Mouse (Mus musculus): ENCODE data around the gene Polr2i. TPM values are rescaled to one million over a fixed set of nuclear protein-coding genes. Genes with fewer than 3 reads are reported as not detected.
"Not testable (repeated sequence)": the region's sequence is repeated elsewhere in the genome, so short reads cannot be mapped to it uniquely, and the experiment has no call there.

Gene Polr2i
- total and polyA plus RNA-seq, 3 experiments: 23.0 to 79.0 (median 58.7) TPM

DNA sequence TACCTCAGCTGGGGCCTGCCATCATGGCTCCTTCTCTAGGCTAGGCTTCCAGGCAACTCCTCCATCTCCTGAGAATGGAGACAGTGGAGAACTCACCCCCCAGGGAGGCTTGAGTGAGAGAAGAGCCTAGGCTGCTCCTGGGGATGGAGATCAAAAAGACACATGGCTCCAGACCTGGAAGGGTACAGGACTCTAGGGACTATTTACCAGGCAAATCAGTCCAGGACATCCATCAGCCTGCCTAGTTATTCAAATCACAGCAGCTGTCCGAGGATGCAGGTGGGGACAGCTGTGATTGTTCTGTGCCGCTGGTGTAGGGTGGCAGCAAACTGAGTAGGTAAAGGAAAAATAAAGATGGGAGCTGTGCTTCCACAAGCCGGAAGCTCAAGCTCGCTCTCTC lies 3.9 kb downstream of the Polr2i start, which contains the start of gene Ovol3:
Gene Ovol3, minus strand, starts transcription at position 101 of the 400 bp plus-strand sequence.
- Histone ChIP-seq H3K36me3 (replicated peaks) (peaks cover 47% of the 10 kb centered on the region), H3K4me3 (ENCODE audit: low read depth, low read length) (no peak within 1 kb of the TSS), H3K27me3 (ENCODE audit: insufficient read depth, low read length) (no peaks in the 10 kb centered on the region), H3K9me3 (replicated peaks) (no peaks in the 10 kb centered on the region), H3K4me1 (ENCODE audit: insufficient read depth, low read depth, low read length) (peaks cover 33% of the 10 kb centered on the region)
- TF ChIP-seq GATA2 (IDR thresholded peaks at IDR 0.05; ENCODE audit: borderline replicate concordance, low read depth, low read length) (no peak), TAL1 (conservative IDR thresholded peaks at IDR 0.05; ENCODE audit: low read depth, low read length) (no peak), CTCF (IDR thresholded peaks at IDR 0.05; ENCODE audit: low read depth, low read length) (no peak), GATA1 (IDR thresholded peaks at IDR 0.05; ENCODE audit: borderline replicate concordance, low read length) (no peak)
- DNase-seq (ENCODE audit: low spot score): no peak
- no peak for ATAC-seq (ENCODE audit: extremely low read depth, insufficient number of reproducible peaks, low FRiP score, poor library complexity, severe bottlenecking)

- not testable (repeated sequence) for H3K9me3 ChIP-seq (replicated peaks); H3K27me3 ChIP-seq (ENCODE audit: insufficient read depth, low read length); DNase-seq (ENCODE audit: low spot score); H3K4me3 ChIP-seq (ENCODE audit: low read depth, low read length); ATAC-seq (ENCODE audit: extremely low read depth, insufficient number of reproducible peaks, low FRiP score, poor library complexity, severe bottlenecking)
- Histone ChIP-seq H3K4me1 (ENCODE audit: insufficient read depth, low read depth, low read length) (peaks cover 22% of the 10 kb centered on the region), H3K36me3 (replicated peaks) (peaks cover 64% of the 10 kb centered on the region)
These were observed 5.6 kb downstream of the Polr2i start for GRCm38 (mm10) chr7:30237374-30237773.

GRCm38 (mm10) chr7:30251956-30252954 lies 20.5 kb downstream of the Polr2i start:
- H3K9me3 ChIP-seq (replicated peaks): no peaks in the 10 kb centered on the region
- H3K27me3 ChIP-seq (ENCODE audit: insufficient read depth, low read length): no peaks in the 10 kb centered on the region
- H3K4me3 ChIP-seq (ENCODE audit: low read depth, low read length): no peak overlapping the region
- H3K4me1 ChIP-seq (ENCODE audit: insufficient read depth, low read depth, low read length): 0 out of 2 replicates have a peak, but pooled peaks cover 3% of the 10 kb centered on the region
- DNase-seq (ENCODE audit: low spot score): no peak
- TF ChIP-seq GATA1 (IDR thresholded peaks at IDR 0.05; ENCODE audit: borderline replicate concordance, low read length) (no peak), POLR2AphosphoS5 (IDR thresholded peaks at IDR 0.05; ENCODE audit: insufficient replicate concordance, low read depth, low read length) (no peak), GATA2 (IDR thresholded peaks at IDR 0.05; ENCODE audit: borderline replicate concordance, low read depth, low read length) (no peak), CTCF (IDR thresholded peaks at IDR 0.05; ENCODE audit: low read depth, low read length) (no peak), TAL1 (conservative IDR thresholded peaks at IDR 0.05; ENCODE audit: low read depth, low read length) (no peak)
- H3K36me3 ChIP-seq (replicated peaks): peaks cover 98% of the 10 kb centered on the region
- no peak for ATAC-seq (ENCODE audit: extremely low read depth, insufficient number of reproducible peaks, low FRiP score, poor library complexity, severe bottlenecking)

- DNase-seq (ENCODE audit: low spot score): no peak
- no peak overlapping the region for H3K4me3 ChIP-seq (ENCODE audit: low read depth, low read length)
- H3K36me3 ChIP-seq (replicated peaks): peaks cover 90% of the 10 kb centered on the region
- no peaks in the 10 kb centered on the region for H3K4me1 ChIP-seq (ENCODE audit: insufficient read depth, low read depth, low read length)
- H3K27me3 ChIP-seq (ENCODE audit: insufficient read depth, low read length): no peaks in the 10 kb centered on the region
- TF ChIP-seq CTCF (IDR thresholded peaks at IDR 0.05; ENCODE audit: low read depth, low read length): no peak
- TF ChIP-seq TAL1 (conservative IDR thresholded peaks at IDR 0.05; ENCODE audit: low read depth, low read length): no peak
- no peak for TF ChIP-seq GATA1 (IDR thresholded peaks at IDR 0.05; ENCODE audit: borderline replicate concordance, low read length)
- no peak for TF ChIP-seq GATA2 (IDR thresholded peaks at IDR 0.05; ENCODE audit: borderline replicate concordance, low read depth, low read length)
- no peak for TF ChIP-seq POLR2AphosphoS5 (IDR thresholded peaks at IDR 0.05; ENCODE audit: insufficient replicate concordance, low read depth, low read length)
- no peaks in the 10 kb centered on the region for H3K9me3 ChIP-seq (replicated peaks)
- no peak for ATAC-seq (ENCODE audit: extremely low read depth, insufficient number of reproducible peaks, low FRiP score, poor library complexity, severe bottlenecking)
These were observed 33.3 kb downstream of the Polr2i start for GRCm38 (mm10) chr7:30265041-30265440.

DNA sequence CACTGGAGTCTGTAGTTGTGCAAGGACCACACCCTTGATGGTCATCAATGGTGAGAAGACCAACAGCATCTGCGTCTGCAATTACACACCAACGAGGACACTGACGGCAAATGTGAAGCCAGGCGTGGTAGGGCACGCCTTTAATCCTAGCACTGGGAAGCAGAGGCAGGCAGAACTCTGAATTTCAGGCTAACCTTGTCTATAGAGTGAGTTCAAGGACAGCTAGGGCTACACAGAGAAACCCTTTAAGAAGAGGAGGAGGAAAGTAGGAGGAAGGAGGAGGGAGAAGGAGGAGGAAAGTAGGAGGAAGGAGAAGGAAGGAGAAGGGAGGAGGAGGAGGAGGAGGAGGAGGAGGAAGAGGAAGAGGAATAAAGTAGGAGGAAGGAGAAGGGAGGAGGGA lies 33.8 kb downstream of the Polr2i start:
- H3K27me3 ChIP-seq (ENCODE audit: insufficient read depth, low read length): no peaks in the 10 kb centered on the region
- no peak overlapping the region for H3K4me3 ChIP-seq (ENCODE audit: low read depth, low read length)
- DNase-seq (ENCODE audit: low spot score): no peak
- no peak for ATAC-seq (ENCODE audit: extremely low read depth, insufficient number of reproducible peaks, low FRiP score, poor library complexity, severe bottlenecking)
- TF ChIP-seq GATA1 (IDR thresholded peaks at IDR 0.05; ENCODE audit: borderline replicate concordance, low read length): no peak
- H3K4me1 ChIP-seq (ENCODE audit: insufficient read depth, low read depth, low read length): no peaks in the 10 kb centered on the region
- H3K9me3 ChIP-seq (replicated peaks): no peaks in the 10 kb centered on the region
- peaks cover 90% of the 10 kb centered on the region for H3K36me3 ChIP-seq (replicated peaks)

- Histone ChIP-seq H3K4me1 (ENCODE audit: insufficient read depth, low read depth, low read length) (no peaks in the 10 kb centered on the region), H3K36me3 (replicated peaks) (peaks cover 91% of the 10 kb centered on the region), H3K27me3 (ENCODE audit: insufficient read depth, low read length) (no peaks in the 10 kb centered on the region), H3K4me3 (ENCODE audit: low read depth, low read length) (no peak overlapping the region), H3K9me3 (replicated peaks) (no peaks in the 10 kb centered on the region)
- ATAC-seq (ENCODE audit: extremely low read depth, insufficient number of reproducible peaks, low FRiP score, poor library complexity, severe bottlenecking) (no peak), DNase-seq (ENCODE audit: low spot score) (no peak)
- TF ChIP-seq POLR2AphosphoS5 (IDR thresholded peaks at IDR 0.05; ENCODE audit: insufficient replicate concordance, low read depth, low read length) (no peak), TAL1 (conservative IDR thresholded peaks at IDR 0.05; ENCODE audit: low read depth, low read length) (no peak), GATA1 (IDR thresholded peaks at IDR 0.05; ENCODE audit: borderline replicate concordance, low read length) (no peak), CTCF (IDR thresholded peaks at IDR 0.05; ENCODE audit: low read depth, low read length) (no peak), GATA2 (IDR thresholded peaks at IDR 0.05; ENCODE audit: borderline replicate concordance, low read depth, low read length) (no peak)
These were observed 34.2 kb downstream of the Polr2i start for GRCm38 (mm10) chr7:30265935-30266334.

Measured in G1E (cell line).